Mouse (Mus musculus): ENCODE data around the gene Olfr600.

- TF ChIP-seq GATA1 (IDR thresholded peaks at IDR 0.05; ENCODE audit: low read length) (no peak), TAL1 (IDR thresholded peaks at IDR 0.05; ENCODE audit: low read length) (no peak)
Measured at GRCm38 (mm10) chr7:103349569-103349968, at the start of gene Olfr600.

All from erythroblast, embryonic 14.5 days (primary cell).